Mouse (Mus musculus): Measurements from ENCODE around the gene Treh.
A peak's percentile ranks its signal among the peaks of the same experiment; 100 is the strongest.

The Treh gene

GRCm38 (mm10) chr9:44717822-44718242, 44.8 kb downstream of the Treh start:
- DNase-seq = peak; percentile 11

GRCm38 (mm10) chr9:44718937-44719631, 46.1 kb downstream of the Treh start:
- DNase-seq = no peak

GRCm38 (mm10) chr9:44719632-44720357, 46.8 kb downstream of the Treh start:
- no peak for DNase-seq

- DNase-seq = peak; percentile 20
Observed at GRCm38 (mm10) chr9:44720358-44721153, 47.5 kb downstream of the Treh start.

GRCm38 (mm10) chr9:44721154-44721876, 48.3 kb downstream of the Treh start:
- peak; percentile 59 for DNase-seq

GRCm38 (mm10) chr9:44721877-44722186, 48.8 kb downstream of the Treh start:
- DNase-seq = no peak

GRCm38 (mm10) chr9:44722575-44722974, 49.5 kb downstream of the Treh start:
- DNase-seq = no peak

GRCm38 (mm10) chr9:44723008-44723407, 50.0 kb downstream of the Treh start:
- no peak for DNase-seq

GRCm38 (mm10) chr9:44723521-44724041, 50.5 kb downstream of the Treh start:
- DNase-seq = peak; percentile 38

GRCm38 (mm10) chr9:44724223-44724622, 51.2 kb downstream of the Treh start:
- DNase-seq = no peak

- no peak for DNase-seq
Observed at GRCm38 (mm10) chr9:44724665-44725064, 51.6 kb downstream of the Treh start.

- no peak for DNase-seq
Observed at GRCm38 (mm10) chr9:44726431-44727146, 53.6 kb downstream of the Treh start.

- no peak for DNase-seq
Observed at GRCm38 (mm10) chr9:44727441-44727840, 54.4 kb downstream of the Treh start.

- DNase-seq = peak; percentile 7
Observed at GRCm38 (mm10) chr9:44732130-44732549, 59.1 kb downstream of the Treh start.

- peak; percentile 7 for DNase-seq
Observed at GRCm38 (mm10) chr9:44732921-44733530, 60.0 kb downstream of the Treh start.

GRCm38 (mm10) chr9:44733671-44734523, 60.9 kb downstream of the Treh start:
- peak; percentile 53 for DNase-seq

GRCm38 (mm10) chr9:44734524-44735494, 61.8 kb downstream of the Treh start, which contains the start of gene Phldb1:
Phldb1 (minus strand) TSS chr9:44735198.
- peak; percentile 90 for DNase-seq

GRCm38 (mm10) chr9:44735886-44736285, 62.9 kb downstream of the Treh start:
- DNase-seq = no peak
